Mouse (Mus musculus) small intestine, adult 2 months (tissue): Measurements from ENCODE around the gene Ccdc61.

ENCODE experiments used
- CTCF ChIP-seq: fragments of 200-500 bp; IDR thresholded peaks from 2 replicates; pipeline ENCODE4 v1.5.1; 2012; ENCODE audit warnings: low read depth, mild to moderate bottlenecking, control low read depth, inconsistent platforms, low read length, moderate library complexity, mixed read lengths; ENCODE audit not compliant: insufficient replicate concordance, insufficient read length; ENCODE audit errors: extremely low read depth
- POLR2A ChIP-seq: fragments of 200-500 bp; IDR thresholded peaks from 2 replicates; pipeline ENCODE4 v1.6.1; 2012; ENCODE audit warnings: low read depth, mild to moderate bottlenecking, control low read depth, inconsistent platforms, low read length, moderate library complexity

DNA sequence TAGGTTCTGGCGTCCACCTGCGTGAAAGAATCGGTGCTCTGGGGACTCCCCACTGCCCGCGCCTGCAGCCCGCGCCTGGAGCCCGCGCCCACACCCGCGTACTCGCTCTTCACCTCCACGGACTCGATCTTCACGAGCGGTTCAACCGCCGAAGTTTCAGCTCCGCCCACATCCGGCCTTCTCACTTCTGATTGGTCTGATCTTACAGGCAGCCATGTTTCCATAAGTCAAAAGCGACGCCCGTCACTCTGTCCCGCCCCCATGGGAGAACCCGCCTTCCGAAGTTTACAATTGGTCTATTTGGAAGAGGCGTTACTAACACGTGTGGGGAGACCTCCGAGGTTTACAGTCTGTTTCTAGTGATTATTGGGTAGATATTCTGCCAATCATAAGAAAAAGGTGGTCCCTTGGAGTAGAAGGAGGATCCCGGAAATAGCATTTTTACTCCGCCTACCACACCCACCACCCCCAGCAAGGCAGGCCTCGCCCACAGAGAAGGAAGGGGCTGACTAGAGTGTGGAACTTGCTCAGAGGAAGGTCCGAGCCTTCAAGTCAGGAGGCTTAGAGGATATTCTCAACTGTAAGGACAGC, at the start of gene Ccdc61:
- TF ChIP-seq CTCF = no peak
- TF ChIP-seq POLR2A = peak; percentile 56; the same call in 1 of the 2 replicates
